Mouse (Mus musculus): ENCODE measurements around the gene Atad3a. TPM values are rescaled to one million over a fixed set of nuclear protein-coding genes. Genes with fewer than 3 reads are reported as not detected.
A peak's percentile ranks its signal among the peaks of the same experiment; 100 is the strongest.

Gene Atad3a
- polyA plus RNA-seq, 1 experiment from 2014 or later, result 150 TPM

GRCm38 (mm10) chr4:155705592-155705929 lies 55.3 kb downstream of the Atad3a start:
- Histone ChIP-seq H3K27me3 (replicated peaks; ENCODE audit: control insufficient read depth, insufficient read depth, low read length) (no peaks in the 10 kb centered on the region), H3K36me3 (ENCODE audit: control insufficient read depth, insufficient read depth, low read length) (no peaks in the 10 kb centered on the region), H3K4me1 (ENCODE audit: control insufficient read depth, insufficient read depth, low read length) (peaks cover 17% of the 10 kb centered on the region), H3K9ac (ENCODE audit: low read depth, low read length) (peak overlapping the region; percentile 84), H3K27ac (ENCODE audit: low read length) (peak overlapping the region; percentile 96), H3K9me3 (ENCODE audit: control insufficient read depth, low read length) (no peaks in the 10 kb centered on the region), H3K4me3 (ENCODE audit: low read length) (peak overlapping the region; percentile 78), H3K4me2 (ENCODE audit: low read depth, low read length) (peak overlapping the region; percentile 46)
- no peak for ATAC-seq
- 0% methylated on average over 19 of the region's 19 CpGs for WGBS

GRCm38 (mm10) chr4:155704721-155705591 lies 55.9 kb downstream of the Atad3a start, which contains the start of gene Ssu72:
Gene Ssu72, plus strand, starts transcription at chr4:155704800.
- H3K27me3 ChIP-seq (replicated peaks; ENCODE audit: control insufficient read depth, insufficient read depth, low read length), result no peaks in the 10 kb centered on the region
- ATAC-seq, result peak; percentile 96
- H3K27ac ChIP-seq (ENCODE audit: low read length), result peak within 1 kb of the TSS; percentile 96
- WGBS, result under 1% methylated on average over 83 of the region's 83 CpGs
- H3K9me3 ChIP-seq (ENCODE audit: control insufficient read depth, low read length), result no peaks in the 10 kb centered on the region
- peak within 1 kb of the TSS; percentile 81 for H3K4me2 ChIP-seq (ENCODE audit: low read depth, low read length)
- peaks cover 17% of the 10 kb centered on the region for H3K4me1 ChIP-seq (ENCODE audit: control insufficient read depth, insufficient read depth, low read length)
- H3K36me3 ChIP-seq (ENCODE audit: control insufficient read depth, insufficient read depth, low read length), result no peaks in the 10 kb centered on the region
- peak within 1 kb of the TSS; percentile 78 for H3K4me3 ChIP-seq (ENCODE audit: low read length)
- H3K9ac ChIP-seq (ENCODE audit: low read depth, low read length), result peak within 1 kb of the TSS; percentile 84

- 96% methylated on average over 4 of the region's 4 CpGs for WGBS
- no peak for ATAC-seq
- no peaks in the 10 kb centered on the region for H3K27me3 ChIP-seq (replicated peaks; ENCODE audit: control insufficient read depth, insufficient read depth, low read length)
These were observed 57.4 kb downstream of the Atad3a start for GRCm38 (mm10) chr4:155703425-155703929.

GRCm38 (mm10) chr4:155700425-155700824 lies 60.5 kb downstream of the Atad3a start:
- no peaks in the 10 kb centered on the region for H3K36me3 ChIP-seq (ENCODE audit: control insufficient read depth, insufficient read depth, low read length)
- H3K9ac ChIP-seq (ENCODE audit: low read depth, low read length), result no peak overlapping the region
- no peaks in the 10 kb centered on the region for H3K27me3 ChIP-seq (replicated peaks; ENCODE audit: control insufficient read depth, insufficient read depth, low read length)
- H3K4me1 ChIP-seq (ENCODE audit: control insufficient read depth, insufficient read depth, low read length), result peaks cover 12% of the 10 kb centered on the region
- no peak overlapping the region for H3K27ac ChIP-seq (ENCODE audit: low read length)
- no peaks in the 10 kb centered on the region for H3K9me3 ChIP-seq (ENCODE audit: control insufficient read depth, low read length)
- no peak overlapping the region for H3K4me3 ChIP-seq (ENCODE audit: low read length)
- ATAC-seq, result no peak
- no peak overlapping the region for H3K4me2 ChIP-seq (ENCODE audit: low read depth, low read length)

More at GRCm38 (mm10) chr4:155703425-155703929, 57.4 kb downstream of the Atad3a start:
- Histone ChIP-seq H3K4me3 (ENCODE audit: low read length) (no peak overlapping the region), H3K27ac (ENCODE audit: low read length) (no peak overlapping the region), H3K9ac (ENCODE audit: low read depth, low read length) (no peak overlapping the region), H3K4me2 (ENCODE audit: low read depth, low read length) (no peak overlapping the region), H3K4me1 (ENCODE audit: control insufficient read depth, insufficient read depth, low read length) (peaks cover 13% of the 10 kb centered on the region), H3K36me3 (ENCODE audit: control insufficient read depth, insufficient read depth, low read length) (no peaks in the 10 kb centered on the region), H3K9me3 (ENCODE audit: control insufficient read depth, low read length) (no peaks in the 10 kb centered on the region)

- Histone ChIP-seq H3K36me3 (ENCODE audit: control insufficient read depth, insufficient read depth, low read length) (no peaks in the 10 kb centered on the region), H3K9ac (ENCODE audit: low read depth, low read length) (peak overlapping the region; percentile 82; the same call in 1 of the 2 replicates), H3K4me3 (ENCODE audit: low read length) (0 out of 2 replicates have a peak overlapping the region, but pooled peaks have one; percentile 2), H3K9me3 (ENCODE audit: control insufficient read depth, low read length) (no peaks in the 10 kb centered on the region), H3K4me2 (ENCODE audit: low read depth, low read length) (no peak overlapping the region), H3K27me3 (replicated peaks; ENCODE audit: control insufficient read depth, insufficient read depth, low read length) (no peaks in the 10 kb centered on the region), H3K27ac (ENCODE audit: low read length) (no peak overlapping the region), H3K4me1 (ENCODE audit: control insufficient read depth, insufficient read depth, low read length) (peaks cover 19% of the 10 kb centered on the region)
- no peak for ATAC-seq
- 69% methylated on average over 16 of the region's 16 CpGs for WGBS
These were observed 64.3 kb downstream of the Atad3a start for GRCm38 (mm10) chr4:155696261-155697255.

GRCm38 (mm10) chr4:155695531-155696062 lies 65.3 kb downstream of the Atad3a start:
- Histone ChIP-seq H3K9ac (ENCODE audit: low read depth, low read length) (peak overlapping the region; percentile 82), H3K27ac (ENCODE audit: low read length) (no peak overlapping the region), H3K4me3 (ENCODE audit: low read length) (peak overlapping the region; percentile 5; the same call in 1 of the 2 replicates), H3K36me3 (ENCODE audit: control insufficient read depth, insufficient read depth, low read length) (no peaks in the 10 kb centered on the region), H3K4me1 (ENCODE audit: control insufficient read depth, insufficient read depth, low read length) (peaks cover 19% of the 10 kb centered on the region), H3K4me2 (ENCODE audit: low read depth, low read length) (peak overlapping the region; percentile 98), H3K27me3 (replicated peaks; ENCODE audit: control insufficient read depth, insufficient read depth, low read length) (no peaks in the 10 kb centered on the region), H3K9me3 (ENCODE audit: control insufficient read depth, low read length) (no peaks in the 10 kb centered on the region)
- no peak for ATAC-seq
- 78% methylated on average over 4 of the region's 4 CpGs for WGBS

- peak; percentile 72 for ATAC-seq
These were observed 66.2 kb downstream of the Atad3a start for GRCm38 (mm10) chr4:155694482-155695401.

GRCm38 (mm10) chr4:155694111-155694481 lies 66.8 kb downstream of the Atad3a start, which contains the start of gene Fndc10:
Gene Fndc10, plus strand, starts transcription at chr4:155694342.
- Histone ChIP-seq H3K4me2 (ENCODE audit: low read depth, low read length) (peak within 1 kb of the TSS; percentile 98), H3K27me3 (replicated peaks; ENCODE audit: control insufficient read depth, insufficient read depth, low read length) (no peaks in the 10 kb centered on the region), H3K36me3 (ENCODE audit: control insufficient read depth, insufficient read depth, low read length) (no peaks in the 10 kb centered on the region), H3K27ac (ENCODE audit: low read length) (no peak within 1 kb of the TSS), H3K4me1 (ENCODE audit: control insufficient read depth, insufficient read depth, low read length) (peaks cover 19% of the 10 kb centered on the region), H3K9me3 (ENCODE audit: control insufficient read depth, low read length) (no peaks in the 10 kb centered on the region), H3K9ac (ENCODE audit: low read depth, low read length) (peak within 1 kb of the TSS; percentile 82), H3K4me3 (ENCODE audit: low read length) (peak within 1 kb of the TSS; percentile 76)
- under 1% methylated on average over 25 of the region's 47 CpGs for WGBS
- ATAC-seq, result peak; percentile 81

More at GRCm38 (mm10) chr4:155694482-155695401, 66.2 kb downstream of the Atad3a start:
- Histone ChIP-seq H3K36me3 (ENCODE audit: control insufficient read depth, insufficient read depth, low read length) (no peaks in the 10 kb centered on the region), H3K4me3 (ENCODE audit: low read length) (peak overlapping the region; percentile 76), H3K4me2 (ENCODE audit: low read depth, low read length) (peak overlapping the region; percentile 98), H3K4me1 (ENCODE audit: control insufficient read depth, insufficient read depth, low read length) (peaks cover 19% of the 10 kb centered on the region), H3K9me3 (ENCODE audit: control insufficient read depth, low read length) (no peaks in the 10 kb centered on the region), H3K27me3 (replicated peaks; ENCODE audit: control insufficient read depth, insufficient read depth, low read length) (no peaks in the 10 kb centered on the region), H3K9ac (ENCODE audit: low read depth, low read length) (peak overlapping the region; percentile 82), H3K27ac (ENCODE audit: low read length) (no peak overlapping the region)
- WGBS, result 2% methylated on average over 92 of the region's 92 CpGs
